Mouse (Mus musculus) megakaryocyte, embryonic 14.5 days (primary cell): ENCODE measurements around the gene Med29.

Source experiments
- FLI1 ChIP-seq: IDR thresholded peaks from 2 replicates; pipeline ENCODE4 v1.6.1; 2012; ENCODE audit warnings: low read length, inconsistent platforms, mixed read lengths
- GATA1 ChIP-seq: IDR thresholded peaks from 3 replicates; pipeline ENCODE4 v1.6.1; 2012; ENCODE audit warnings: mixed read lengths, low read length, inconsistent platforms, borderline replicate concordance

DNA sequence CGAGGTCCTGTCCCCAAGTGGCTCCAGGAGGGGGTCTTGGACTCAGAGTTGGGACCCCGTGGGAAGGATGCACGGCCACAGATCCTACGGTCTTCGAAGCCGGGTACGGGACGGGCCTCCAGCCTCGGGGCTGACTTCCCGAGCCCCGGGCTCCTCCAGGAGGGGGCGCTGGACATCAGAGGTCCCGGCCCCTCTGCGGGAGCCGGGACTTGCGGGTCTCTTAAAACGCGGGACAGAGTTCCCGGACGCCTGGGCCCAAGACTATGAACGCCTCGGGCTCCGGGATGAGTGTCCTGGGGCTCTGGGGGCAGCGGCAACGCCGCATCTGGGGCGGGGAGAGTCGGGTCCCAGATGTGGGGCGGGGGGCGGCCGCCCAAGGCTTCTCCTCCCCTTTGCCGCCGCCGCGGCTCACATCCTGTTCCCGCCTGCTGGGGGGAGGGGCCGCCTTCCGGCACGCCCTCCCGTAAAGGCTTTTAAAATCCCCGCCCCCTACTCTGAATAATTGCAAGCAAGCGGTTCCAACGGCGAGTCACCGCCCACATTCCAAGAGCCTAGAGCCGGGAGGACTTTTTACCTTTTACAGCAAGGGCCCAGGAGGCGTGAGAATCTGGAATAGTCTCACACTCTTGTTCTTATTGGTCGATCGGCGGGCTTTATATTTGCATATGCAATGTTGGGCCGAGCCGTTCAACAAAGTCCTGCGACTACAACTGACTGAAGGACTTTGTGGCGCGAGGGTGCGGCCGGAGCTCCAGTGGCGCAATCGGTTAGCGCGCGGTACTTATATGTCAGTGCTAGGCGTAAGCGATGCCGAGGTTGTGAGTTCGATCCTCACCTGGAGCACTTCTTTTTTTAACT is 20.0 kb downstream of the Med29 start, which contains the start of gene Plekhg2:
- TF ChIP-seq GATA1 = no peak
- TF ChIP-seq FLI1 = peak; percentile 76; the same call in 1 of the 2 replicates
